Mouse (Mus musculus) stomach, postnatal 0 days (tissue): ENCODE data around the gene Serpina3m. TPM values are rescaled to one million over a fixed set of nuclear protein-coding genes. Genes with fewer than 3 reads are reported as not detected.
"Not testable (repeated sequence)": the region's sequence is repeated elsewhere in the genome, so short reads cannot be mapped to it uniquely, and the experiment has no call there.

Experiments used
- ATAC-seq: fragments of 200-750 bp; cut with Nextera tagmentation; 2 replicates; pipeline ENCODE4 v1.8.0; 2017; ENCODE audit not compliant: low FRiP score, low TSS enrichment
- DNase-seq: peaks from one replicate; pipeline ENCODE4 v3.0.0-alpha.2; 2016; ENCODE audit warnings: low spot score
- H3K27ac ChIP-seq: fragments of 300-500 bp; sonication (generic); replicated peaks from 2 replicates; pipeline ENCODE4 v1.5.1; 2014; ENCODE audit warnings: mild to moderate bottlenecking, control low read depth
- H3K27me3 ChIP-seq: fragments of 300-500 bp; sonication (generic); 2 replicates; pipeline ENCODE4 v1.6.1; 2014; ENCODE audit warnings: low read length; ENCODE audit not compliant: control insufficient read depth, insufficient read depth
- H3K36me3 ChIP-seq: fragments of 300-500 bp; sonication (generic); 2 replicates; pipeline ENCODE4 v1.6.1; 2014; ENCODE audit warnings: low read length, mixed read lengths; ENCODE audit not compliant: control insufficient read depth, insufficient read depth
- H3K4me1 ChIP-seq: fragments of 300-500 bp; sonication (generic); replicated peaks from 2 replicates; pipeline ENCODE4 v1.6.1; 2014; ENCODE audit warnings: antibody characterized with exemption; ENCODE audit not compliant: control insufficient read depth, insufficient read depth
- H3K4me2 ChIP-seq: fragments of 300-500 bp; sonication (generic); replicated peaks from 2 replicates; pipeline ENCODE4 v1.6.1; 2014; ENCODE audit warnings: low read depth, mild to moderate bottlenecking, control low read depth, moderate library complexity
- H3K4me3 ChIP-seq: fragments of 300-500 bp; sonication (generic); 2 replicates; pipeline ENCODE4 v1.5.1; 2014; ENCODE audit warnings: low read depth, low read length, control low read depth
- H3K9ac ChIP-seq: fragments of 300-500 bp; sonication (generic); 2 replicates; pipeline ENCODE4 v1.6.1; 2014; ENCODE audit warnings: mild to moderate bottlenecking, low read length, control low read depth, mixed read lengths
- H3K9me3 ChIP-seq: fragments of 300-500 bp; sonication (generic); 2 replicates; pipeline ENCODE4 v1.6.1; 2016; ENCODE audit warnings: low read length; ENCODE audit not compliant: control insufficient read depth
- CTCF ChIP-seq: IDR thresholded peaks from 2 replicates; pipeline ENCODE4 v1.5.1; 2016; ENCODE audit warnings: antibody characterized with exemption, low read depth, mild to moderate bottlenecking, moderate library complexity
- EP300 ChIP-seq: optimal IDR thresholded peaks from 2 replicates; pipeline ENCODE3; 2016; ENCODE audit warnings: antibody characterized with exemption
- WGBS: fragments of 180-500 bp; shearing (Covaris S2); extraction: QIAGEN DNeasy Blood & Tissue Kit; methylation state at CpG from one replicate; pipeline ENCODE4 v1.1.7; 2014; 5-methylcytosine and 5-hydroxymethylcytosine counted together
- polyA plus RNA-seq: library from polyadenylated mRNA; unstranded; fragments of >200 nt; fragmentation: Nextera tagmentation; extraction: Ambion mirVana; gene quantifications from 2 replicates; pipeline ENCODE4 v1.2.1, GENCODE M21; 2015

Gene Serpina3m
- polyA plus RNA-seq, 1 experiment from 2014 or later: 0.30 TPM

DNA sequence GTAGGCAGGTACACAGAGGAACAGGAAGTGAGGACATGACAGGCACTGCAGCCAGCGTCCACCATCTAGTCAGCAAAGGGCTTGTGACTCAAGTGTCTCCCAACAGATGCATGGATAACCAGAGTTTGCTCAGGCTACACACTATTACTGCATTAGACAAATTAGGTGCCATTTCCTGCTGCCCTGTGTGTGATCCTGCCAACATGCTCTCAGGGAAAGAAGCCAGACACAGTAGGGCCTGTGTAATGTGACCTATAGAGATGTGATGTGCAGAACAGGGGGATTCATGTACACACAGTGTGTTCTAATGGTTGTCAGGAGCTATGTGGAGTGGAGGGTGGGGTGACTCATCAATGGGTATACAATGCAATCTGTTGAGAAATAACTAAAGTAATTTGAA is 15.8 kb upstream of the Serpina3m start:
- ATAC-seq: no peak

GRCm38 (mm10) chr12:104331701-104332100 is 6.6 kb upstream of the Serpina3m start:
- no peaks in the 10 kb centered on the region for H3K27me3 ChIP-seq
- WGBS: 37% methylated on average over 1 of the region's 1 CpGs
- H3K4me2 ChIP-seq: no peak overlapping the region
- no peak for DNase-seq
- H3K27ac ChIP-seq: no peak overlapping the region
- H3K9ac ChIP-seq: no peak overlapping the region
- H3K9me3 ChIP-seq: no peaks in the 10 kb centered on the region
- H3K4me3 ChIP-seq: no peak overlapping the region
- no peak for ATAC-seq
- H3K4me1 ChIP-seq: no peaks in the 10 kb centered on the region
- no peaks in the 10 kb centered on the region for H3K36me3 ChIP-seq
- TF ChIP-seq CTCF: no peak
- no peak for TF ChIP-seq EP300

More for the DNA sequence above, 15.8 kb upstream of the Serpina3m start:
- no peak overlapping the region for H3K27ac ChIP-seq
- H3K9ac ChIP-seq: no peak overlapping the region
- H3K4me3 ChIP-seq: no peak overlapping the region
- no peak for DNase-seq
- no peak overlapping the region for H3K4me2 ChIP-seq
- H3K4me1 ChIP-seq: no peaks in the 10 kb centered on the region
- no peaks in the 10 kb centered on the region for H3K9me3 ChIP-seq
- TF ChIP-seq CTCF (no peak), EP300 (no peak)
- WGBS: 57% methylated on average over 1 of the region's 1 CpGs
- H3K27me3 ChIP-seq: no peaks in the 10 kb centered on the region
- H3K36me3 ChIP-seq: no peaks in the 10 kb centered on the region

DNA sequence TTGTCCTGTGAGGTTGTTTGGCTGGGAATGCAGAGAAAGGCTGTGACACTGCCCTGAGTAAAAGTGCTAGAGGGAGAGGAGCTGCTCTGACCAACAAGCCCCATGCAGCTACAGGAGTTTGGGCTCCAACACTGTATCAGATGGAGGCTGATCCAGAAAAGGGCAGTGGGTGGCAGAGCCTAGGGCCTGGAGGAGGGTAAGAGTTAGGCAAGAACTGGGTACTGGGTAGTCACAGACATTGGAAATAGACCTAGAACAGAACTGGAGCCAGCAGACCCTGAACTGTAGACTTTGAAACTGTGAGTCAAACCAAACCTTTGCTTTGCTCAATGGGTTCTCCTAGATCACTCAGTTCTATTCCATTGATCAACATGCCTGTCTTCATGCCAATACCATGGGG is 1.4 kb upstream of the Serpina3m start:
- ATAC-seq, H3K27me3 ChIP-seq, H3K9ac ChIP-seq, H3K4me2 ChIP-seq, H3K4me3 ChIP-seq, H3K27ac ChIP-seq, H3K9me3 ChIP-seq, DNase-seq, H3K36me3 ChIP-seq, H3K4me1 ChIP-seq: not testable (repeated sequence)

DNA sequence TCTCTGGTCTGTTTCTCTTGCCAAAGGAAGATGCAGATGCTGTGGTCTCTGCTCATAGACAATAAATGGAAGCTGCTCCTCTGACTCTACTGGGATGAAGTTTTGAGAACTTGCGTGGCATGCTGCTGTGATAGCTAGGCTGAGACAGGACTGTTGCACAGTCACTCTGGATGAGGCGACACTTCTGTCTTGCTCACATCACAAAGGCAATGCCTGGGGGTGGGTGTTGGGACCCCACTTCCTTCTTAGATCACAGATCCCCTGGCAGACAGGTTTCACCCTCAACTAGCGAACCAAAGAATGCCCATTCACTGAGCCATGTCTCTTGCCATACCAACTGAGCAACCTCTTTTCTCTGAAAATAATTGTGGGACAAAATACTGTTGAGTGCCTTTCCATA is 419 bp downstream of the Serpina3m start:
- Histone ChIP-seq H3K4me2 (no peak overlapping the region), H3K36me3 (no peaks in the 10 kb centered on the region), H3K4me3 (no peak overlapping the region), H3K4me1 (no peaks in the 10 kb centered on the region), H3K9me3 (no peaks in the 10 kb centered on the region), H3K27ac (no peak overlapping the region), H3K27me3 (no peaks in the 10 kb centered on the region), H3K9ac (no peak overlapping the region)
- 86% methylated on average over 3 of the region's 3 CpGs for WGBS
- DNase-seq: no peak
- TF ChIP-seq EP300 (no peak), CTCF (no peak)
- ATAC-seq: no peak

GRCm38 (mm10) chr12:104342489-104342888 is 4.2 kb downstream of the Serpina3m start:
- not testable (repeated sequence) for H3K27me3 ChIP-seq, H3K4me3 ChIP-seq, H3K9ac ChIP-seq, H3K27ac ChIP-seq, ATAC-seq, H3K4me1 ChIP-seq, H3K36me3 ChIP-seq, H3K9me3 ChIP-seq, DNase-seq, H3K4me2 ChIP-seq

DNA sequence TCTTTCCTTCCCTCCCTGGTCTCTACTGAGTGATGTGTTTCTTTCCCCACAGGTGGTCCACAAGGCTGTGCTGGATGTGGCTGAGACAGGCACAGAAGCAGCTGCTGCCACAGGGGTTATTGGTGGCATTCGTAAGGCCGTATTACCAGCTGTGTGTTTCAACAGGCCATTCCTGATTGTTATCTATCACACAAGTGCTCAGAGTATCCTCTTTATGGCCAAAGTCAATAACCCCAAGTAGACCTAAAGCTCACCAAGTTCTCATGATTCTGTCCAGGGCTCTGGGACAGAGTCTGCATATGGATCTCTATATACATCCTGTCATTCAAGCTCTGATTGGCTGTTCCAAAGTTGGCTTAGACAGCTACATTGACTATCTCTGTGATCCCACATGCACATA is 6.9 kb downstream of the Serpina3m start:
- TF ChIP-seq CTCF (no peak), EP300 (no peak)

GRCm38 (mm10) chr12:104345707-104346106 is 7.4 kb downstream of the Serpina3m start:
- no peak overlapping the region for H3K27ac ChIP-seq
- H3K36me3 ChIP-seq: no peaks in the 10 kb centered on the region
- H3K4me1 ChIP-seq: no peaks in the 10 kb centered on the region
- no peak overlapping the region for H3K9ac ChIP-seq
- H3K9me3 ChIP-seq: no peaks in the 10 kb centered on the region
- TF ChIP-seq EP300 (no peak), CTCF (no peak)
- no peaks in the 10 kb centered on the region for H3K27me3 ChIP-seq
- no peak for DNase-seq
- ATAC-seq: no peak
- no peak overlapping the region for H3K4me3 ChIP-seq
- no peak overlapping the region for H3K4me2 ChIP-seq

More for the DNA sequence above, 6.9 kb downstream of the Serpina3m start:
- DNase-seq (no peak), ATAC-seq (no peak)
- no peak overlapping the region for H3K4me2 ChIP-seq
- 66% methylated on average over 2 of the region's 2 CpGs for WGBS
- no peaks in the 10 kb centered on the region for H3K4me1 ChIP-seq
- H3K36me3 ChIP-seq: no peaks in the 10 kb centered on the region
- H3K27ac ChIP-seq: no peak overlapping the region
- no peak overlapping the region for H3K4me3 ChIP-seq
- H3K9ac ChIP-seq: no peak overlapping the region
- no peaks in the 10 kb centered on the region for H3K27me3 ChIP-seq
- H3K9me3 ChIP-seq: no peaks in the 10 kb centered on the region
